Mouse (Mus musculus) MEL (cell line): Measurements from ENCODE around the gene Tmem132b. TPM values are rescaled to one million over a fixed set of nuclear protein-coding genes. Genes with fewer than 3 reads are reported as not detected.
A peak's percentile ranks its signal among the peaks of the same experiment; 100 is the strongest.

ENCODE experiments used
- DNase-seq: peaks from one replicate; pipeline ENCODE4 v3.0.0; 2011; ENCODE audit warnings: low read depth, low spot score
- H3K27ac ChIP-seq: 2 replicates; pipeline ENCODE4 v1.5.1; 2012; ENCODE audit warnings: low read depth, mild to moderate bottlenecking, control low read depth, low read length, moderate library complexity; ENCODE audit not compliant: control insufficient read depth
- H3K27me3 ChIP-seq, 2 experiments: fragments of 150-350 bp in 1 of 2; sonication (generic) in 1 of 2; 2 replicates each; pipeline ENCODE4 v1.6.1; 2012; ENCODE audit warnings: low read length in 2 of 2, mild to moderate bottlenecking in 2 of 2, improper control_type of control experiment in 1 of 2, moderate library complexity in 1 of 2; ENCODE audit not compliant: insufficient read depth in 2 of 2, control insufficient read depth in 1 of 2
- H3K36me3 ChIP-seq, 2 experiments: 2 replicates each; pipeline ENCODE4 v1.6.1; 2012 to 2014; ENCODE audit warnings: low read length in 2 of 2, improper control_type of control experiment in 1 of 2, inconsistent platforms in 1 of 2, mild to moderate bottlenecking in 1 of 2; ENCODE audit not compliant: insufficient read depth in 2 of 2, control insufficient read depth in 1 of 2
- H3K4me1 ChIP-seq, 2 experiments: fragments of 150-350 bp in 1 of 2; sonication (generic) in 1 of 2; 2 replicates each; pipeline ENCODE4 v1.6.1; 2012; ENCODE audit warnings: low read length in 2 of 2, improper control_type of control experiment in 1 of 2, mild to moderate bottlenecking in 1 of 2; ENCODE audit not compliant: insufficient read depth in 2 of 2, control insufficient read depth in 1 of 2
- H3K4me3 ChIP-seq, 2 experiments: fragments of 150-350 bp in 1 of 2; sonication (generic) in 1 of 2; 2 replicates each; pipeline ENCODE4 v1.5.1; 2012; ENCODE audit warnings: low read depth in 2 of 2, low read length in 2 of 2, mild to moderate bottlenecking in 2 of 2, moderate library complexity in 2 of 2, control low read depth in 1 of 2, improper control_type of control experiment in 1 of 2; ENCODE audit not compliant: control insufficient read depth in 1 of 2, insufficient read depth in 1 of 2
- H3K79me2 ChIP-seq: 2 replicates; pipeline ENCODE4 v1.6.1; 2012; ENCODE audit warnings: mild to moderate bottlenecking, low read length, moderate library complexity; ENCODE audit not compliant: control insufficient read depth, poor library complexity, insufficient read depth
- H3K9ac ChIP-seq: 2 replicates; pipeline ENCODE4 v1.6.1; 2012; ENCODE audit warnings: low read depth, mild to moderate bottlenecking, control low read depth, low read length, moderate library complexity; ENCODE audit not compliant: control insufficient read depth, poor library complexity, severe bottlenecking
- H3K9me3 ChIP-seq: fragments of 150-350 bp; sonication (generic); replicated peaks from 2 replicates; pipeline ENCODE4 v1.6.1; 2012; ENCODE audit warnings: mild to moderate bottlenecking, low read length, improper control_type of control experiment, moderate library complexity; ENCODE audit not compliant: insufficient read depth
- BHLHE40 ChIP-seq: IDR thresholded peaks from 2 replicates; pipeline ENCODE4 v1.6.1; 2012; ENCODE audit warnings: low read depth, mild to moderate bottlenecking, inconsistent platforms, low read length, improper control_type of control experiment, borderline replicate concordance
- CHD2 ChIP-seq: IDR thresholded peaks from 2 replicates; pipeline ENCODE4 v1.6.1; 2011; ENCODE audit warnings: low read length, improper control_type of control experiment
- CTCF ChIP-seq, 3 experiments: IDR thresholded peaks in 2 of 3; conservative IDR thresholded peaks in 1 of 3; 2 replicates each; pipeline ENCODE4 v1.5.1; 2011 to 2012; ENCODE audit warnings: low read length in 3 of 3, low read depth in 2 of 3, mild to moderate bottlenecking in 2 of 3, improper control_type of control experiment in 1 of 3, inconsistent platforms in 1 of 3, mixed read lengths in 1 of 3, moderate library complexity in 1 of 3; ENCODE audit not compliant: control insufficient read depth in 1 of 3, insufficient read depth in 1 of 3, poor library complexity in 1 of 3, severe bottlenecking in 1 of 3
- E2F4 ChIP-seq: IDR thresholded peaks from 2 replicates; pipeline ENCODE4 v1.6.1; 2011; ENCODE audit warnings: low read depth, low read length, improper control_type of control experiment, borderline replicate concordance
- ELF1 ChIP-seq: IDR thresholded peaks from 2 replicates; pipeline ENCODE4 v1.6.1; 2014; ENCODE audit warnings: low read depth, mild to moderate bottlenecking, inconsistent platforms, low read length, improper control_type of control experiment, moderate library complexity
- EP300 ChIP-seq, 2 experiments: IDR thresholded peaks; 2 replicates each; pipeline ENCODE4 v1.6.1; 2011; ENCODE audit warnings: improper control_type of control experiment in 2 of 2, low read length in 2 of 2, low read depth in 1 of 2, mild to moderate bottlenecking in 1 of 2
- ETS1 ChIP-seq: IDR thresholded peaks from 2 replicates; pipeline ENCODE4 v1.6.1; 2012; ENCODE audit warnings: low read depth, mild to moderate bottlenecking, inconsistent platforms, low read length, improper control_type of control experiment, moderate library complexity
- GATA1 ChIP-seq: IDR thresholded peaks from 2 replicates; pipeline ENCODE4 v1.6.1; 2011; ENCODE audit warnings: low read depth, low read length, improper control_type of control experiment
- HCFC1 ChIP-seq: IDR thresholded peaks from 2 replicates; pipeline ENCODE4 v1.6.1; 2012; ENCODE audit warnings: low read depth, mild to moderate bottlenecking, inconsistent platforms, low read length, improper control_type of control experiment, moderate library complexity
- JUND ChIP-seq: IDR thresholded peaks from 2 replicates; pipeline ENCODE4 v1.6.1; 2011; ENCODE audit warnings: low read depth, mild to moderate bottlenecking, improper control_type of control experiment, low read length
- MAZ ChIP-seq: IDR thresholded peaks from 2 replicates; pipeline ENCODE4 v1.6.1; 2012; ENCODE audit warnings: low read depth, mild to moderate bottlenecking, inconsistent platforms, low read length, improper control_type of control experiment
- MEF2A ChIP-seq: IDR thresholded peaks from 2 replicates; pipeline ENCODE4 v1.6.1; 2014; ENCODE audit warnings: low read depth, mild to moderate bottlenecking, inconsistent platforms, low read length, improper control_type of control experiment; ENCODE audit not compliant: poor library complexity, insufficient replicate concordance, severe bottlenecking; ENCODE audit errors: extremely low read depth
- MYB ChIP-seq: IDR thresholded peaks from 2 replicates; pipeline ENCODE4 v1.6.1; 2011; ENCODE audit warnings: mild to moderate bottlenecking, low read depth, low read length, improper control_type of control experiment
- NRF1 ChIP-seq: IDR thresholded peaks from 2 replicates; pipeline ENCODE4 v1.6.1; 2014; ENCODE audit warnings: low read depth, mild to moderate bottlenecking, inconsistent platforms, low read length, improper control_type of control experiment, moderate library complexity; ENCODE audit not compliant: poor library complexity, insufficient read depth, severe bottlenecking
- POLR2AphosphoS2 ChIP-seq: IDR thresholded peaks from 2 replicates; pipeline ENCODE4 v1.6.1; 2011; ENCODE audit warnings: low read length, improper control_type of control experiment
- POLR2AphosphoS5 ChIP-seq: IDR thresholded peaks from 2 replicates; pipeline ENCODE4 v1.6.1; 2012; ENCODE audit warnings: low read depth, borderline replicate concordance, mild to moderate bottlenecking, inconsistent platforms, low read length, moderate library complexity, mixed read lengths
- SIN3A ChIP-seq: IDR thresholded peaks from 2 replicates; pipeline ENCODE4 v1.6.1; 2012; ENCODE audit warnings: low read length, improper control_type of control experiment, inconsistent platforms
- SMC3 ChIP-seq: IDR thresholded peaks from 2 replicates; pipeline ENCODE4 v1.6.1; 2011; ENCODE audit warnings: low read depth, low read length, improper control_type of control experiment
- TAL1 ChIP-seq: IDR thresholded peaks from 2 replicates; pipeline ENCODE4 v1.6.1; 2012; ENCODE audit warnings: mild to moderate bottlenecking, inconsistent platforms, low read length, moderate library complexity, mixed read lengths
- TBP ChIP-seq: IDR thresholded peaks from 2 replicates; pipeline ENCODE4 v1.8.0; 2011; ENCODE audit warnings: low read depth, low read length, improper control_type of control experiment
- ZKSCAN1 ChIP-seq: IDR thresholded peaks from 2 replicates; pipeline ENCODE4 v1.6.1; 2012; ENCODE audit warnings: low read depth, mild to moderate bottlenecking, inconsistent platforms, low read length, improper control_type of control experiment, moderate library complexity
- polyA plus RNA-seq, 2 experiments: library from polyadenylated mRNA; stranded (reverse) in 1 of 2; unstranded in 1 of 2; fragments of >175 nt in 1 of 2; fragments of >200 nt in 1 of 2; gene quantifications; 2 replicates each; pipeline versions ENCODE4 v1.2.1 to v1.2.4; 2012; ENCODE audit warnings: low replicate concordance in 2 of 2, low read depth in 1 of 2; ENCODE audit not compliant: insufficient read length in 2 of 2, insufficient read depth in 1 of 2, missing spikeins in 1 of 2
- total RNA-seq: library from RNA; depleted of rRNA; stranded (reverse); fragments of 300-350 nt; gene quantifications from 2 replicates; pipeline ENCODE4 v1.2.3, GENCODE M21; 2012

Tmem132b gene
- total and polyA plus RNA-seq, 3 experiments: not detected

GRCm38 (mm10) chr5:125578661-125579060, 47.1 kb downstream of the Tmem132b start:
- H3K4me3 ChIP-seq: no peak overlapping the region
- H3K79me2 ChIP-seq: no peaks in the 10 kb centered on the region
- DNase-seq: no peak
- no peaks in the 10 kb centered on the region; the same call in 1 of the 2 replicates for H3K9me3 ChIP-seq
- TF ChIP-seq ELF1 (no peak), MAZ (no peak), POLR2AphosphoS5 (no peak), POLR2AphosphoS2 (no peak), TAL1 (no peak), ETS1 (no peak), SMC3 (no peak), SIN3A (no peak), EP300 (IDR thresholded peaks at IDR 0.05; ENCODE audit: low read depth in 1 of 2, low read length in 2 of 2) (no peak), CHD2 (no peak), NRF1 (no peak), ZKSCAN1 (no peak), E2F4 (no peak), MYB (no peak), GATA1 (no peak), JUND (no peak), TBP (no peak)
- TF ChIP-seq, all 39 proteins: peak for 0
- Histone ChIP-seq H3K27ac (no peak overlapping the region), H3K9ac (no peak overlapping the region), H3K27me3 (no peaks in the 10 kb centered on the region), H3K4me1 (no peaks in the 10 kb centered on the region), H3K36me3 (no peaks in the 10 kb centered on the region)

DNA sequence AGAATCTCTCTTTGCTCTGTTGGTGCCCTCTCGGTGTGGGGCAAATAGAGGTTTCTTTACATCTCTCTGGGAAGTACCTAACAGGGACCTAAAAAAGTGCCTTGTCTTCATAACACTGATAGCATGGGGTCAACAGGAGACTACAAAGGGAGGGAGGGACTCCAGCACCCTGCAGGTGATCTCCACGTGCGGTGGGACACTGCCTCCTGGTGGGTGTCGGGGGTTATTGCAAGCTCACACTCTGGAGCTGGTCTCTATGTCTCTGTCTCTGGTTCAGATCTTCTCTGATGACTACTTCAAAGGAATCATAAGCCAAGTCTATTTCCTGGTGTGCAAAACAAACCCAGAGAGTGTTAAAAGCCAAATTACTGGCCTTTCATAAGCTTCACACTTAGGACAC, 47.6 kb downstream of the Tmem132b start:
- Histone ChIP-seq H3K36me3 (no peaks in the 10 kb centered on the region), H3K27ac (no peak overlapping the region), H3K79me2 (no peaks in the 10 kb centered on the region), H3K4me3 (no peak overlapping the region), H3K4me1 (no peaks in the 10 kb centered on the region), H3K9me3 (no peaks in the 10 kb centered on the region; the same call in 1 of the 2 replicates), H3K27me3 (no peaks in the 10 kb centered on the region), H3K9ac (no peak overlapping the region)
- peak; percentile 4 for DNase-seq
- TF ChIP-seq MEF2A (no peak), HCFC1 (no peak), BHLHE40 (no peak), NRF1 (no peak), CTCF (IDR thresholded peaks at IDR 0.05 in 2 of 3, conservative IDR thresholded peaks at IDR 0.05 in 1 of 3; ENCODE audit: control insufficient read depth in 1 of 3, insufficient read depth in 1 of 3, low read depth in 2 of 3, low read length in 3 of 3, poor library complexity in 1 of 3, severe bottlenecking in 1 of 3) (peak; percentile 21 to 47 (median 39); a peak in 5 of 6 replicates)
